Mouse (Mus musculus) neural tube, embryonic 15.5 days (tissue): ENCODE measurements around the gene Ccdc137. TPM values are rescaled to one million over a fixed set of nuclear protein-coding genes. Genes with fewer than 3 reads are reported as not detected.

Experiments used
- ATAC-seq: fragments of 200-750 bp; cut with Nextera tagmentation; 2 replicates; pipeline ENCODE4 v1.8.0; 2017; ENCODE audit warnings: mild to moderate bottlenecking, moderate TSS enrichment, moderate library complexity; ENCODE audit not compliant: low FRiP score
- H3K27ac ChIP-seq: fragments of 300-500 bp; sonication (generic); replicated peaks from 2 replicates; pipeline ENCODE4 v1.5.1; 2015; ENCODE audit warnings: mild to moderate bottlenecking, inconsistent platforms
- H3K27me3 ChIP-seq: fragments of 300-500 bp; sonication (generic); replicated peaks from 2 replicates; pipeline ENCODE4 v1.6.1; 2015; ENCODE audit warnings: inconsistent platforms
- H3K36me3 ChIP-seq: fragments of 300-500 bp; sonication (generic); 2 replicates; pipeline ENCODE4 v1.6.1; 2015; ENCODE audit warnings: inconsistent platforms
- H3K4me1 ChIP-seq: fragments of 300-500 bp; sonication (generic); 2 replicates; pipeline ENCODE4 v1.6.1; 2015; ENCODE audit warnings: inconsistent platforms
- H3K4me2 ChIP-seq: fragments of 300-500 bp; sonication (generic); 2 replicates; pipeline ENCODE4 v1.6.1; 2015; ENCODE audit warnings: inconsistent platforms, mild to moderate bottlenecking, moderate library complexity
- H3K4me3 ChIP-seq: fragments of 300-500 bp; sonication (generic); replicated peaks from 2 replicates; pipeline ENCODE4 v1.5.1; 2015; ENCODE audit warnings: mild to moderate bottlenecking, inconsistent platforms
- H3K9ac ChIP-seq: fragments of 300-500 bp; sonication (generic); replicated peaks from 2 replicates; pipeline ENCODE4 v1.6.1; 2015; ENCODE audit warnings: mild to moderate bottlenecking, inconsistent platforms
- H3K9me3 ChIP-seq: fragments of 300-500 bp; sonication (generic); replicated peaks from 2 replicates; pipeline ENCODE4 v1.6.1; 2016; ENCODE audit warnings: inconsistent platforms
- WGBS: fragments of 180-500 bp; shearing (Covaris S2); methylation state at CpG from one replicate; pipeline ENCODE4 v1.1.7; 2015; ENCODE audit warnings: mixed read lengths; 5-methylcytosine and 5-hydroxymethylcytosine counted together
- polyA plus RNA-seq: library from polyadenylated mRNA; unstranded; fragments of >200 nt; fragmentation: Nextera tagmentation; extraction: Ambion mirVana; gene quantifications from 2 replicates; pipeline ENCODE4 v1.2.1, GENCODE M21; 2015

The Ccdc137 gene
- polyA plus RNA-seq, 1 experiment from 2014 or later, result 24.5 TPM

- no peak for ATAC-seq
- Histone ChIP-seq H3K4me1 (0 out of 2 replicates have a peak, but pooled peaks cover 2% of the 10 kb centered on the region), H3K27ac (no peak overlapping the region), H3K4me3 (no peak overlapping the region), H3K36me3 (no peaks in the 10 kb centered on the region), H3K4me2 (no peak overlapping the region), H3K9me3 (no peaks in the 10 kb centered on the region), H3K27me3 (no peaks in the 10 kb centered on the region), H3K9ac (no peak overlapping the region)
- WGBS, result 92% methylated on average over 3 of the region's 3 CpGs
These were observed 47.7 kb downstream of the Ccdc137 start for GRCm38 (mm10) chr11:120505661-120506060.

GRCm38 (mm10) chr11:120506899-120507298, 49.0 kb downstream of the Ccdc137 start:
- Histone ChIP-seq H3K9ac (no peak overlapping the region), H3K4me1 (0 out of 2 replicates have a peak, but pooled peaks cover 4% of the 10 kb centered on the region), H3K9me3 (no peaks in the 10 kb centered on the region), H3K27ac (no peak overlapping the region), H3K27me3 (no peaks in the 10 kb centered on the region), H3K36me3 (no peaks in the 10 kb centered on the region), H3K4me3 (no peak overlapping the region), H3K4me2 (no peak overlapping the region)
- 50% methylated on average over 4 of the region's 4 CpGs for WGBS
- ATAC-seq, result no peak

GRCm38 (mm10) chr11:120507611-120508289, 49.8 kb downstream of the Ccdc137 start:
- no peak for ATAC-seq
- H3K36me3 ChIP-seq, result no peaks in the 10 kb centered on the region
- 68% methylated on average over 13 of the region's 13 CpGs for WGBS
- H3K9ac ChIP-seq, result no peak overlapping the region
- no peak overlapping the region for H3K27ac ChIP-seq
- H3K9me3 ChIP-seq, result no peaks in the 10 kb centered on the region
- H3K4me3 ChIP-seq, result no peak overlapping the region
- no peak overlapping the region for H3K4me2 ChIP-seq
- 0 out of 2 replicates have a peak, but pooled peaks cover 4% of the 10 kb centered on the region for H3K4me1 ChIP-seq
- no peaks in the 10 kb centered on the region for H3K27me3 ChIP-seq

- no peak overlapping the region for H3K9ac ChIP-seq
- H3K9me3 ChIP-seq, result no peaks in the 10 kb centered on the region
- no peak overlapping the region for H3K4me2 ChIP-seq
- no peaks in the 10 kb centered on the region for H3K36me3 ChIP-seq
- WGBS, result 86% methylated on average over 9 of the region's 9 CpGs
- H3K27ac ChIP-seq, result no peak overlapping the region
- H3K4me1 ChIP-seq, result 0 out of 2 replicates have a peak, but pooled peaks cover 4% of the 10 kb centered on the region
- no peaks in the 10 kb centered on the region for H3K27me3 ChIP-seq
- ATAC-seq, result no peak
- H3K4me3 ChIP-seq, result no peak overlapping the region
These were observed 50.5 kb downstream of the Ccdc137 start for GRCm38 (mm10) chr11:120508290-120508870.

GRCm38 (mm10) chr11:120509940-120510339, 52.0 kb downstream of the Ccdc137 start:
- H3K4me2 ChIP-seq, result no peak overlapping the region
- H3K4me1 ChIP-seq, result 0 out of 2 replicates have a peak, but pooled peaks cover 4% of the 10 kb centered on the region
- H3K4me3 ChIP-seq, result no peak overlapping the region
- H3K36me3 ChIP-seq, result no peaks in the 10 kb centered on the region
- H3K27me3 ChIP-seq, result no peaks in the 10 kb centered on the region
- no peaks in the 10 kb centered on the region for H3K9me3 ChIP-seq
- H3K9ac ChIP-seq, result no peak overlapping the region
- 71% methylated on average over 4 of the region's 4 CpGs for WGBS
- ATAC-seq, result no peak
- H3K27ac ChIP-seq, result no peak overlapping the region

- Histone ChIP-seq H3K27me3 (no peaks in the 10 kb centered on the region), H3K27ac (no peak overlapping the region), H3K4me1 (0 out of 2 replicates have a peak, but pooled peaks cover 5% of the 10 kb centered on the region), H3K9me3 (no peaks in the 10 kb centered on the region), H3K4me3 (no peak overlapping the region), H3K4me2 (peak overlapping the region; percentile 43), H3K9ac (peak overlapping the region; percentile 32; the same call in 1 of the 2 replicates), H3K36me3 (no peaks in the 10 kb centered on the region)
- ATAC-seq, result no peak
- 13% methylated on average over 16 of the region's 16 CpGs for WGBS
These were observed 52.6 kb downstream of the Ccdc137 start for GRCm38 (mm10) chr11:120510375-120511030.

GRCm38 (mm10) chr11:120512790-120513453, 55.0 kb downstream of the Ccdc137 start:
- Histone ChIP-seq H3K27ac (no peak overlapping the region), H3K4me1 (peaks cover 9% of the 10 kb centered on the region; the same call in 1 of the 2 replicates), H3K9ac (no peak overlapping the region), H3K27me3 (no peaks in the 10 kb centered on the region), H3K4me2 (no peak overlapping the region), H3K4me3 (no peak overlapping the region), H3K36me3 (no peaks in the 10 kb centered on the region), H3K9me3 (no peaks in the 10 kb centered on the region)
- WGBS, result 31% methylated on average over 6 of the region's 6 CpGs
- ATAC-seq, result no peak

Other genes starting within 250 kb of the Ccdc137 start
- gene Bahcc1, start 225.2 kb upstream of the Ccdc137 start, polyA plus RNA-seq, result 8.7 and 10.4 TPM in 2 replicates
- 3,602 and 3,776 TPM in 2 replicates for gene Actg1, start 109.6 kb upstream of the Ccdc137 start, polyA plus RNA-seq
- gene Fscn2, start 96.6 kb upstream of the Ccdc137 start, polyA plus RNA-seq, result 0.64 and 1.4 TPM in 2 replicates
- gene Faap100, start 79.4 kb upstream of the Ccdc137 start, polyA plus RNA-seq, result 71.6 and 81.5 TPM in 2 replicates
- gene Nploc4, start 20.4 kb upstream of the Ccdc137 start, polyA plus RNA-seq, result 30.2 and 32.6 TPM in 2 replicates
- gene Tspan10, start 15.5 kb upstream of the Ccdc137 start, polyA plus RNA-seq, result not detected in 2 replicates
- gene Pde6g, start 4.6 kb upstream of the Ccdc137 start, polyA plus RNA-seq, result 0.09 and 0.28 TPM in 2 replicates
- 12.1 and 12.8 TPM in 2 replicates for gene Oxld1, start within 50 bp of the Ccdc137 start, polyA plus RNA-seq
- gene Arl16, start 9.5 kb downstream of the Ccdc137 start, polyA plus RNA-seq, result 68.1 and 76.7 TPM in 2 replicates
- gene Mrpl12, start 26.5 kb downstream of the Ccdc137 start, polyA plus RNA-seq, result 142 and 144 TPM in 2 replicates
- gene Slc25a10, start 33.7 kb downstream of the Ccdc137 start, polyA plus RNA-seq, result 27.6 and 33.6 TPM in 2 replicates
- gene Gcgr, start 72.6 kb downstream of the Ccdc137 start, polyA plus RNA-seq, result 0.26 and 0.41 TPM in 2 replicates
- gene Mcrip1, start 91.6 kb downstream of the Ccdc137 start, polyA plus RNA-seq, result 229 and 235 TPM in 2 replicates
- gene Ppp1r27, start 93.0 kb downstream of the Ccdc137 start, polyA plus RNA-seq, result 0.69 and 14.1 TPM in 2 replicates
- gene P4hb, start 115.1 kb downstream of the Ccdc137 start, polyA plus RNA-seq, result 282 and 351 TPM in 2 replicates
- gene Arhgdia, start 123.5 kb downstream of the Ccdc137 start, polyA plus RNA-seq, result 488 and 542 TPM in 2 replicates
- 219 and 265 TPM in 2 replicates for gene Alyref, start 140.2 kb downstream of the Ccdc137 start, polyA plus RNA-seq
- gene Anapc11, start 140.3 kb downstream of the Ccdc137 start, polyA plus RNA-seq, result 206 and 208 TPM in 2 replicates
- gene Npb, start 150.4 kb downstream of the Ccdc137 start, polyA plus RNA-seq, result 0.86 and 3.2 TPM in 2 replicates
- gene Pcyt2, start 159.8 kb downstream of the Ccdc137 start, polyA plus RNA-seq, result 224 and 248 TPM in 2 replicates
- gene Sirt7, start 167.1 kb downstream of the Ccdc137 start, polyA plus RNA-seq, result 43.2 and 45.1 TPM in 2 replicates
- gene Mafg, start 175.5 kb downstream of the Ccdc137 start, polyA plus RNA-seq, result 40.1 and 41.0 TPM in 2 replicates
- gene Pycr1, start 185.7 kb downstream of the Ccdc137 start, polyA plus RNA-seq, result 19.1 and 20.8 TPM in 2 replicates
- gene Myadml2, start 190.0 kb downstream of the Ccdc137 start, polyA plus RNA-seq, result 2.5 and 2.6 TPM in 2 replicates
- 6.1 and 7.1 TPM in 2 replicates for gene Notum, start 203.1 kb downstream of the Ccdc137 start, polyA plus RNA-seq
- 144 and 148 TPM in 2 replicates for gene Aspscr1, start 214.9 kb downstream of the Ccdc137 start, polyA plus RNA-seq